9 mouse cellular contexts compared by ENCODE assay signal in the genomic region with DNA sequence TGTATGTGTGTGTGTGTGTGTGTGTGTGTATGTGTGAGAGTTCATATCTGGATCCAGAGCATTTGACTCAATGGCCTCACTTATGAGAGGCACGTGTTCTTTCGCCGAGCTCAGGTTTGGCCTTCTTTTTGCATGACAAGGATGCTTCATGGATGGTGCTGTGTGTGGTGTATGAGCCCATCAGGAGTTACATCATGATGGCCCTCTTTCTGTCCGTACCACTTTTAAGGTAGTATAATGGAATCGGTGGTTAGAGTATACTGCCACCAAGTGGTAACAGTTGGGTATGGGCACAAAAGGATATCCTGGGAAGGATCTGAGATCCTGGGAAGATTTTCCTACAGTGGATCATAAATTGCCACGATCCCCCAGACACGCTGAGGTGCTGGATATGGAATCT. TPM values are rescaled to one million over a fixed set of nuclear protein-coding genes. Genes with fewer than 3 reads are reported as not detected.
DNase-seq lines count a peak whose midpoint lies in the region; ATAC-seq and TF ChIP-seq lines count a peak whose summit lies in the region.
"Had no signal": no experiment of that assay in that cellular context is flagged by ENCODE, and none has a peak within 500 bp of the region (broad histone marks: within the 10 kb centered on the region; RNA-seq: fewer than 3 reads in every experiment).

No protein-coding gene starts in this region.

- no peak overlapping the region for H3K4me2 ChIP-seq in forebrain, embryonic 15.5 days (replicated peaks)
- H3K4me2 ChIP-seq in hindbrain, postnatal 0 days (ENCODE audit: low read depth, low read length), result no peak overlapping the region
- no peak overlapping the region for H3K4me2 ChIP-seq in midbrain, embryonic 14.5 days (ENCODE audit: low read length)
- H3K4me2 ChIP-seq: embryonic facial prominence, embryonic 15.5 days had no signal

- H3K9ac ChIP-seq in forebrain, embryonic 15.5 days (replicated peaks), result no peak overlapping the region
- H3K9ac ChIP-seq in hindbrain, postnatal 0 days (replicated peaks; ENCODE audit: low read length), result no peak overlapping the region
- H3K9ac ChIP-seq in midbrain, embryonic 14.5 days (replicated peaks; ENCODE audit: low read length), result no peak overlapping the region
- H3K9ac ChIP-seq: embryonic facial prominence, embryonic 15.5 days had no signal

- no peak overlapping the region for H3K4me3 ChIP-seq in forebrain, embryonic 15.5 days
- H3K4me3 ChIP-seq in hindbrain, postnatal 0 days (ENCODE audit: low read length), result no peak overlapping the region
- H3K4me3 ChIP-seq in midbrain, embryonic 14.5 days (replicated peaks; ENCODE audit: low read depth, low read length), result no peak overlapping the region
- H3K4me3 ChIP-seq: embryonic facial prominence, embryonic 15.5 days had no signal

- no peaks in the 10 kb centered on the region for H3K9me3 ChIP-seq in forebrain, embryonic 15.5 days
- no peaks in the 10 kb centered on the region for H3K9me3 ChIP-seq in hindbrain, postnatal 0 days (ENCODE audit: low read length)
- no peaks in the 10 kb centered on the region for H3K9me3 ChIP-seq in midbrain, embryonic 14.5 days (ENCODE audit: control insufficient read depth, low read length)
- H3K9me3 ChIP-seq: embryonic facial prominence, embryonic 15.5 days had no signal

- no peaks in the 10 kb centered on the region for H3K4me1 ChIP-seq in forebrain, embryonic 15.5 days
- no peaks in the 10 kb centered on the region for H3K4me1 ChIP-seq in hindbrain, postnatal 0 days (ENCODE audit: insufficient read depth, low read length)
- H3K4me1 ChIP-seq in midbrain, embryonic 14.5 days (ENCODE audit: control insufficient read depth, insufficient read depth, low read length), result no peaks in the 10 kb centered on the region
- H3K4me1 ChIP-seq: embryonic facial prominence, embryonic 15.5 days had no signal

- no peaks in the 10 kb centered on the region for H3K36me3 ChIP-seq in forebrain, embryonic 15.5 days
- H3K36me3 ChIP-seq in hindbrain, postnatal 0 days (ENCODE audit: insufficient read depth, low read length), result no peaks in the 10 kb centered on the region
- no peaks in the 10 kb centered on the region for H3K36me3 ChIP-seq in midbrain, embryonic 14.5 days (ENCODE audit: control insufficient read depth, insufficient read depth, low read length)
- H3K36me3 ChIP-seq: embryonic facial prominence, embryonic 15.5 days had no signal

- no peaks in the 10 kb centered on the region for H3K27me3 ChIP-seq in forebrain, embryonic 15.5 days
- no peaks in the 10 kb centered on the region for H3K27me3 ChIP-seq in hindbrain, postnatal 0 days (ENCODE audit: insufficient read depth, low read length)
- no peaks in the 10 kb centered on the region for H3K27me3 ChIP-seq in midbrain, embryonic 14.5 days (ENCODE audit: control insufficient read depth, insufficient read depth, low read length)
- H3K27me3 ChIP-seq: embryonic facial prominence, embryonic 15.5 days had no signal

- ATAC-seq in forebrain, embryonic 15.5 days (replicated peaks), result peak; percentile 69
- peak; percentile 75 for ATAC-seq in hindbrain, postnatal 0 days
- peak; percentile 50; the same call in 1 of the 2 replicates for ATAC-seq in midbrain, embryonic 14.5 days (ENCODE audit: low FRiP score, low TSS enrichment)

- WGBS in forebrain, embryonic 15.5 days, result 15% methylated on average over 7 of the region's 7 CpGs
- 11% methylated on average over 7 of the region's 7 CpGs for WGBS in hindbrain, postnatal 0 days
- 15% methylated on average over 7 of the region's 7 CpGs for WGBS in midbrain, embryonic 14.5 days

- TF ChIP-seq CTCF in hindbrain, postnatal 0 days (IDR thresholded peaks at IDR 0.05; ENCODE audit: low read depth), result peak; percentile 87

- DNase-seq in urinary bladder, postnatal 25 days (ENCODE audit: low spot score), result peak; percentile 27
- DNase-seq in urinary bladder, postnatal 10 days (ENCODE audit: low spot score), result no peak
- peak; percentile 37 for DNase-seq in cerebellum, adult 11 months
- peak; percentile 81 for DNase-seq in hindbrain, postnatal 0 days (ENCODE audit: low spot score)
- DNase-seq in left cerebral cortex, adult 9 months (ENCODE audit: low spot score in 2 of 2), result peak; percentile 23 to 80
- DNase-seq in midbrain, embryonic 14.5 days, result peak; percentile 86
- DNase-seq in thymus, postnatal 25 days, result peak; percentile 23

- H3K27ac ChIP-seq in forebrain, embryonic 15.5 days (replicated peaks), result no peak overlapping the region
- no peak overlapping the region for H3K27ac ChIP-seq in hindbrain, postnatal 0 days
- no peak overlapping the region for H3K27ac ChIP-seq in midbrain, embryonic 14.5 days (replicated peaks; ENCODE audit: low read depth, low read length)
- H3K27ac ChIP-seq: embryonic facial prominence, embryonic 15.5 days had no signal

RNA-seq across cellular contexts. Expression of a gene that starts 8.1 kb away (rescaled TPM):
- polyA plus RNA-seq in forebrain, embryonic 15.5 days (2015; fragmentation: Nextera tagmentation; extraction: Ambion mirVana), result 22.5 and 24.6 TPM in 2 replicates
- 6.0 and 6.7 TPM in 2 replicates for total RNA-seq in hindbrain, postnatal 0 days (2014; rRNA removed)
- 6.8 and 8.6 TPM in 2 replicates for polyA plus RNA-seq in hindbrain, postnatal 0 days (2015; fragmentation: Nextera tagmentation; extraction: Ambion mirVana)
- 5.2 and 10.3 TPM in 2 replicates for polyA plus RNA-seq in midbrain, embryonic 14.5 days (2014; fragmentation: Nextera tagmentation; extraction: Ambion mirVana)

RNA-seq across cellular contexts. Expression of a gene that starts 58.9 kb away (rescaled TPM):
- 40.7 and 43.9 TPM in 2 replicates for polyA plus RNA-seq in forebrain, embryonic 15.5 days (2015; fragmentation: Nextera tagmentation; extraction: Ambion mirVana)
- total RNA-seq in hindbrain, postnatal 0 days (2014; rRNA removed), result 82.3 and 96.3 TPM in 2 replicates
- 14.1 and 15.6 TPM in 2 replicates for polyA plus RNA-seq in hindbrain, postnatal 0 days (2015; fragmentation: Nextera tagmentation; extraction: Ambion mirVana)
- 56.5 and 60.8 TPM in 2 replicates for polyA plus RNA-seq in midbrain, embryonic 14.5 days (2014; fragmentation: Nextera tagmentation; extraction: Ambion mirVana)
